Mouse (Mus musculus): ENCODE measurements around the gene Aamp. TPM values are rescaled to one million over a fixed set of nuclear protein-coding genes. Genes with fewer than 3 reads are reported as not detected.
"Not testable (repeated sequence)": the region's sequence is repeated elsewhere in the genome, so short reads cannot be mapped to it uniquely, and the experiment has no call there.

Aamp gene
- total RNA-seq (2021): 100 to 1,000 TPM; 153 to 155 TPM
- long read RNA-seq, experiment 1, transcript Aamp-202 (11 exons, 1,756 nt): minor isoform, 14 of 334 reads
- long read RNA-seq, experiment 1, transcript Aamp-201 (11 exons, 1,817 nt): major isoform, 206 of 334 reads
- long read RNA-seq, experiment 1, partial matches to known transcripts: 15 of 334 reads
- long read RNA-seq, experiment 1, other reads (novel, unspliced or antisense): 99 of 334 reads
- long read RNA-seq, experiment 2, transcript Aamp-202 (11 exons, 1,756 nt): minor isoform, 23 of 419 reads
- long read RNA-seq, experiment 2, transcript Aamp-201 (11 exons, 1,817 nt): major isoform, 272 of 419 reads
- long read RNA-seq, experiment 2, partial matches to known transcripts: 12 of 419 reads
- long read RNA-seq, experiment 2, other reads (novel, unspliced or antisense): 112 of 419 reads

DNA sequence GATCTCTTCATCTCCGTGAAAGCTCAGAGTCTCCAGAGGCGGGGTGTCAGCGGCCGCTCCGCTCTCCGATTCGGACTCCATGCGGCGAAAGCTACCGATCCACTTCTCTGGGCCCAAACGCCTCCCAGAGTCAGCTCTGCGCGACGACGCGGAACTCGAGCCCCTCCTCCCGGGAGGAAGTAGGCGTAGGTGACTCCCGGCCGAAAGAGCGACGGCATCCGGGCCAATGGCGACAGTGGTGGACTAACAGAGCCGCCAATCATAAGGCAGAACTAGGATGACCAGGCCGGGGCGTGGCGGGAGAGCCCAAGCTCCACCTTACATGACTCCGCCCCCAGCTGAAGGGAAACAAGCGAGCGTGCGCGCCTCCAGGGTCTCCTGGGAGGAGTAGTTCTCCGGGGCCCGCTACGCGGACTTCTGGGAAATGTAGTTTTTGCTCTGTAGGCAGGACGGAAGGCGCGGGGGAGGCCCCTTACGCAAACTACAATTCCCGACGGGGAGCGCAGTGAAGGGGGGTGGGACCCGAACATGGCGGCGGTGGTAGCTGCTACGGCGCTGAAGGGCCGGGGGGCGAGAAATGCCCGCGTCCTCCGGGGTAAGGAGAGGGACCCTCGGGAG lies at the start of gene Aamp, which contains the start of gene Pnkd:
Gene Aamp (minus strand): TSS at position 196 of the 618 bp plus-strand sequence.
Gene Pnkd (plus strand): TSS at position 388 of the 618 bp plus-strand sequence.
- H3K4me3 ChIP-seq: peak within 1 kb of the TSS; percentile 91
- peak; percentile 43 for TF ChIP-seq CTCF (conservative IDR thresholded peaks at IDR 0.05)
- H3K27ac ChIP-seq: peak within 1 kb of the TSS; percentile 94
- DNase-seq (ENCODE audit: low spot score in 2 of 2): peak; percentile 98 to 100

DNA sequence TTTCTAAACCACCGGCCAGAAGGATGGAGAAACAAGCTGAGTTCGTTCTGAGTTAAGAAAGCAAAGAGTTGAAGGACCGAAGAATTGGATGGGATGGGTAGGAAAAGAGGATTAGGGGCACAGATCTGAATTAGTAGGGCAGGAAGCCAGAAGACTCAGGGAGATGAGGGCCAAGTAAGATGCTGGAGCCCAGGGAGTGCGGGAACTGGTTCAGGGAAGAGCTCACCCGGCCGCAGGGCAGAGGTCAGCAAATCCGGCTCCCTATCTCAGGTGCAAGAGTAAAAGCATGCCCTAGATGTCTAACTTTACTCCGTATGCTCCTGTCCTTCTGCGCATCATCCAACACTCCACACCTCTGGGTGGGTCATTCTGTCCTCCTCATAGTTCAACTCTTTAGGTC lies 48.4 kb upstream of the Aamp start:
- peak overlapping the region; percentile 86 for H3K27ac ChIP-seq
- TF ChIP-seq CTCF (conservative IDR thresholded peaks at IDR 0.05): no peak
- DNase-seq (ENCODE audit: low spot score in 2 of 2): no peak
- peak overlapping the region; percentile 58 for H3K4me3 ChIP-seq

DNA sequence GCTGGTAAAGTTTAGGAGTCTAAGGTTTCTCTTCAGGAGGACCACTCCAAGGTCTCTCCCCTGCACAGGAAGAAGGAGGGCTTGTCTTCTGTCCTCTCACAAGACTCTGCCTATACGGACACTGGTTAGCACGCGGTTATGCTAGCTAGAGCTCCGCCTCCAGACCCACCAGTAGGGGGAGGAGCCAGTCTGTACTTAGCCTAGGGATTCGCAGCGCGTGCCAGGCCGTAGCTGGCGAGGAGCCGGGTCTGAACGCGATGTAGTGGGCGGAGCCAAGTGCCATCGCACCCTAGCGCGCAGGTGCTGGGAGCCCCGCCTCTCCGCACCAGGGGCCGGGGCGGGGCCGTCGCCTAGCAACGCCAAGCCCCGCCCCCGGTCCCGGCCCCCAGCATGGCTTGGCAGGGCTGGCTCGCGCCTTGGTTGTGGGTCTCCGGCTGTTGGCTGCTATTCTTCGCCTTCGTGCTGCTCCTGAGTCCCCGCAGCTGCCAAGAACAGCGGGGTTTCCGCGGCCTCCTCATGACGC lies 47.8 kb upstream of the Aamp start:
- Histone ChIP-seq H3K4me3 (peak overlapping the region; percentile 58), H3K27ac (peak overlapping the region; percentile 86)
- peak; percentile 71 for TF ChIP-seq CTCF (conservative IDR thresholded peaks at IDR 0.05)
- DNase-seq (ENCODE audit: low spot score in 2 of 2): peak; percentile 95

DNA sequence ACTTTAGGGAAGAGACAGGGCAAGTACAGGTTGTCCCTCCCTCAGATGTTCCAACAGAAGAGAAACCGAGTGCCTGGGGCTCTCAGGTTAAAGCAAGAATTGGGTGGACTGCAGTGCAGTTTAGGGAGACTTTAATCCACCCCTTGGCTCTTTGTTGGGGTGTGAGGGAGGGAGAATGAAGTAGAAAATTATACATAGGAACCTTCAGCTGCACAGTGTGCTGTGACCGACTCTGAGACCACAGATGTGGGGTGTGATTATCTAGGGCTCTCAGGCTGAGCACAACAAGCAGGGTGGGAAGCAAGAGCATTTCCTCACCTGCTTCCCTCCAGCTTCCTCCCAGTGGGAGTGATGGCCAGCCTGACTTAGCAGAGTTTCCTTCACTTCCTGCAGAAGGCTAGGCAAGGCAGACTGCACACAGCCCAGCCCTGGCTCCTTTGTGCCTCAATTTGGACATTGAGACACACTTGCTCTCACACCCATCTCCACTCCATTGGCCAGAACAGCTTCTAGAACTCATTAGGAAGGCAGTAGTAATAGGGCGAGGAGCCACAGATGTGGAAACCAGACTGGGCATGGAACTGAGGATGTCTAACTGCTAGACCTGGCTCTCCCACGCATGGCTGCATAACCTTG lies 46.6 kb upstream of the Aamp start:
- Histone ChIP-seq H3K4me3 (no peak overlapping the region), H3K27ac (peak overlapping the region; percentile 86)
- DNase-seq (ENCODE audit: low spot score in 2 of 2): no peak
- no peak for TF ChIP-seq CTCF (conservative IDR thresholded peaks at IDR 0.05)

DNA sequence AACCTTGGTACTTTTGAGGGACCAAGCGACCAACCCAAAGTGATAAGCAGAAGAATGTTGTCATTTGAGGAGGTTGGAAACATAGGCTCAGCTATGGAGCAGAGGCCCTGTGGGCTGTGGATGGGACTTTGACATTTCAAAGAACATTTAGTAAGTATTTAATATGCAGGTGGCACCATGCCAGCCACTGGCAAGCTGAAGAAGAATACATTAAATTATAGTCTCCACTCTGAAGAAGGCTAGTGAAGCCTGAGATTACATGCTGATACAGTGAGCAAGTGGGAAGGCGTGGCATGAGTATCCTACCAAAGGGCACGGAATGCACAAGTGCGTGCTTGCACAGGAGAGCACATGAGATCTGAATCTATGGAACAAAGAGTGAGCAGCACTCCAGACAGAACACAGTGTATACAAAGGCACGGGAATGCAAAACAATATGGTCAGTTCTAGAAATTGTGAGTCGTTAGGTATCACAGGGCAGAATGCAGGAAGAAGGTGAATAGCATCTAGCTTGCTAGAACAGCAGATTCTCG lies 45.4 kb upstream of the Aamp start:
- H3K4me3 ChIP-seq: no peak overlapping the region
- no peak for TF ChIP-seq CTCF (conservative IDR thresholded peaks at IDR 0.05)
- H3K27ac ChIP-seq: peak overlapping the region; percentile 25; the same call in 1 of the 2 replicates
- no peak for DNase-seq (ENCODE audit: low spot score in 2 of 2)

DNA sequence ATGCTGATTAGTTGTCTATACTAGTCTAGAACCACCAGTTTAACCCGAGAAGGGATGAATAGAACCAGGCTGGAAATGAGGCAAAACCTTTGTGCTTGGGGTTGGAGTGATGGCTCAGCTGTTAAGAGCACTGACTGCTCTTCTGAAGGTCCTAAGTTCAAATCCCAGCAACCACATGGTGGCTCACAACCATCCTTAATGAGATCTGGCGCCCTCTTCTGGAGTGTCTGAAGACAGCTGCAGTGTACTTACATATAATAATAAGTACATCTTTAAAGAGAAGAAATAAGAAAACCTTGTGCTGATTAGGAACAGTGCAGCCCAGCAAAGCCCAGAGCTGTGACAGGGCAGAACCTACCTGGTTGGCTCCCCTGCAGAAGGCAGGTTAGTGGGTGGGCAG lies 42.4 kb upstream of the Aamp start:
- TF ChIP-seq CTCF (conservative IDR thresholded peaks at IDR 0.05): peak; percentile 56
- DNase-seq (ENCODE audit: low spot score in 2 of 2); H3K27ac ChIP-seq; H3K4me3 ChIP-seq: not testable (repeated sequence)

DNA sequence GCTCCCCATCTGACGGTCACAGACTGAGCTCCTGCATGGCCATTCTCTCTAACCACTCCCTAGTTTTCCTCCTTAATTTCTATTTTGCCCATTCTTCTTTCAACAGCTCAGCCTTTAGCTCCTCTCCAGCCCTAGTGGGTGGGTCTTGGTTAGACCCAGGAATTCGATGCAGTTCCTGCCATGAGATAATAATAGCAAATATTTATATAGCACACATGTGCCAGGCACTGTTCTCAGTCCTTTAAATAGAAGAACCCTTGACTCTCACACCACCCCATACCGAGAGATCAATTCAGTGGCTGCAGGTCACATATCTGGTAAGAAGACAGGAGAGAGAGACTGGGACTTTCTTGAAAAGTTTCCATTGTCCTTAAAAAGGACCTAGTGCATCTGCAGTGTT lies 36.9 kb upstream of the Aamp start:
- no peak for TF ChIP-seq CTCF (conservative IDR thresholded peaks at IDR 0.05)
- DNase-seq (ENCODE audit: low spot score in 2 of 2): no peak
- no peak overlapping the region for H3K4me3 ChIP-seq
- no peak overlapping the region for H3K27ac ChIP-seq

DNA sequence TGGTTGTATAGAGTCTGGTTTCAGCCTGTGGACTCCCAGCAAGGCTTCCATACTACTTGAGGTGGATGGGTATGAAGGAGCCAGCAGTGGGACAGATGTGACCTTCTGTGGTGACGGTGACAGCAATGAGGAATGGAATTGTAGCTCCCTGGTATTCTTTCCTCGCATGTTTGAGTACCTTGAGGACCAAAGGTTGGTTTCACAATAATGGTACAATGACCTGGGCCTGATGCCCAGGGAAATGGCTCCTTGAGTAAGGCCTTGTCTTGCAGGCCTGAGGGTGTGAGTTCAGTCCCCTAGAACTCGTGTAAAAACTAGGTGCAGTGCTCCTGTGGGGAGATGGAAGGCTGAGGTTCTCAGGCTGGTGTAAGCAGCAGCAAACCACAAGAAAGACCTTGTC lies 34.2 kb upstream of the Aamp start:
- no peak for DNase-seq (ENCODE audit: low spot score in 2 of 2)
- Histone ChIP-seq H3K4me3 (no peak overlapping the region), H3K27ac (no peak overlapping the region)
- no peak for TF ChIP-seq CTCF (conservative IDR thresholded peaks at IDR 0.05)

DNA sequence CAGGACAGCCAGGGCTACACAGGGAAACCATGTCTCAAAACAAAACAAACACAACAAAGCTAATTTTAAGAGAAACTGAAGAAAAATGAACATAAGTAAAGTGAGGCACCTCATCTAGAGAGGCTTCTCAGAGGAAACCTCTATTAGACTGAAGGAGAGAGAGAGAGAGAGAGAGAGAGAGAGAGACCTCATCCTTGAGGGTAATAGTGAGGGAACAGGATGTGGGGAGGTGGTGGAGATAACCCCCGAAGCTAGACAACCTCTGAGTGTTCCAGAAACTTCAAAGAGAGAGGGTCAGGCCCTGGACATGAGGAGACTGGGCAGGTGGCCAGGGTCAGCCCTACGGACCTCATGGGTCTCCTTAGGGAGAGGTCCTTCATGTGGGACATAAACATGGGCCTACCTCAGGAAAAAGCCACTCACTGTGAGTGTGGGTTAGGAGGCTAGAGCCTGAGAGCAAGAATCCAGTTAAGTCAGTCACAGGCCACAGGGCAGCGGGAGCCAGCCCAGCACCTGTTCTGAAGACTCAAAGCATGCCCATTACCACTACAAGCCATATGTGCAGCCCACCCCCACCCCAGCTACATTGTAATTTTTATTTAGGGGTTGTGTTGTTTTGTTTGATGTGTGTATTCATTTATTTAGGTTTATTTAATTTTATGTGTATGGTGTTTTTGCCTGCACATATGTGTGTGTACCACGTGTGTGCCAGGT lies 31.7 kb upstream of the Aamp start:
- no peak for TF ChIP-seq CTCF (conservative IDR thresholded peaks at IDR 0.05)
- no peak for DNase-seq (ENCODE audit: low spot score in 2 of 2)
- Histone ChIP-seq H3K4me3 (no peak overlapping the region), H3K27ac (no peak overlapping the region)

DNA sequence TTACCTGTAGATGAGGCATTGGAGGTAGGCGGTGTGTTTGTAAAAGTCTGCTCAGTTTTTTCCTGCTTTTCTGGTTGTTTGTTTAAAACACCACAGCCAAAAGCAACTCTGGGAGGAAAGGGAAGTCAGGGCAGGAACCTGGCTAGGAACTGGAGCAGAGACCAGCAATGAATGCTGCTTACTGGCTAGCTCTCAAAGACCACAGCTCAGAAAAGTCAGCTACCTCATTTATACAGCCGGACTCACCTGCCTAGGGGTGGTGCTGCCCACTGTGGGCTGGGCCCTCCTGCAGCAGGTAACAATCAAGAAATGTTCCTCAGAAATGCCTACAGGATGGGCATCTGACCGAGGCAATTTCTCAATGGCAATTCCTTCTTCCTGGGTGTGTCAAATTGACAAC lies 30.3 kb upstream of the Aamp start:
- DNase-seq (ENCODE audit: low spot score in 2 of 2): no peak
- Histone ChIP-seq H3K27ac (peak overlapping the region; percentile 2; the same call in 1 of the 2 replicates), H3K4me3 (no peak overlapping the region)
- no peak for TF ChIP-seq CTCF (conservative IDR thresholded peaks at IDR 0.05)

DNA sequence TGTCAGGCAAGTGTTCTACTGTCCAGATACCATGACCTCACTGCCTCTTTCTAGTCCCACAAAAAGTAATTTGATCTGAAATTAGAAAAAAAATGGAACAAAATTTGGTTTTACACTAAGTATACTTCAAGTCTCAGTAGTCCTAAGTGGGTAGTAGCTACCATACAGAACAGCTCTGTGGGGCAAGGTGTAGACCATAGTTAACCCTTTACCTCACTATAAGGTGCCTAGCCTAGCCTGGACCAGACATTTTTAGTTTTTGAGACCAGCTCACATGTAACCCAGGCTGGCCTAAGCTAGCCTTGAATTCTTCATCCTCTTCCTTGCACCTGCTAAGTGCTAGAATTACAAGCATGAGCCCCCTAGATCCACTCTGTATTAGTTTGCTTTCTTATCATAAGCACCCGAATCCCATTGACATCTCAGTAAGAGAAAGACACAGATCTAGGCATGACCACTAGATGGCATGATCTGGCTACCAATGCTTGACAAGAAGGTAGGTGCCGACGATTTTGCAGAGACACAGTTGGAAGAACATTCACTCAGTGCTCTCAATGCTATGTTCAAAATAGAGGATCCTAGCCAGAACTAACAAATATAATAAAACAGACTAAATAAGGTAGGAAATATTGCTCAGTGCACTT lies 28.6 kb upstream of the Aamp start:
- peak; percentile 79 to 86 for DNase-seq (ENCODE audit: low spot score in 2 of 2)
- peak overlapping the region; percentile 19; the same call in 1 of the 2 replicates for H3K27ac ChIP-seq
- peak; percentile 96 for TF ChIP-seq CTCF (conservative IDR thresholded peaks at IDR 0.05)
- no peak overlapping the region for H3K4me3 ChIP-seq

DNA sequence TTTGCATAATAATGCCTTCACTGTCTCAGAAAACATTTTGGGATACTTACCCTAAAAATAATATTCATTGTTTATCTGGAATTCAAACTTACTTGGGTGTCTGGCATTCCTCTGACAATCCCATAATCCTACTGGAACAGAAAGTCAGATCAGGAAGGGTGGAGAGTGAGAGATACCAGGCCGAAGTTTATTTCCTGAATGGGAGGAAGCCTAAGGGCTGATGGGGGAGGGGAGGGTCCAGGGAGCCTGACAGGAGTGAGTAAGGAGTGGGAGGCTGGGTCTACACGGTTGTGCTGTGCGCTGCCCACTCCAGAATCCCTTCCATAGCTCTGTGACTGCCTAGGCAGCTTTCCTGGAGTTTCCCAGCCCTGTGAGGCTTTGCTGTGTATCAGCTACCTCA lies 25.2 kb upstream of the Aamp start:
- DNase-seq (ENCODE audit: low spot score in 2 of 2): no peak
- Histone ChIP-seq H3K4me3 (no peak overlapping the region), H3K27ac (no peak overlapping the region)
- TF ChIP-seq CTCF (conservative IDR thresholded peaks at IDR 0.05): no peak

Measured in layer of hippocampus, adult 2 months (tissue).